In genomic region chr10:90830591-90831287, GRCm38 (mm10) we compare ENCODE assay signal across 10 mouse cellular contexts.
DNase-seq lines count a peak whose midpoint lies in the region; ATAC-seq lines count a peak whose summit lies in the region.
"Had no signal": no experiment of that assay in that cellular context is flagged by ENCODE, and none has a peak within 500 bp of the region (broad histone marks: within the 10 kb centered on the region; RNA-seq: fewer than 3 reads in every experiment).

No protein-coding gene starts in this region.

- DNase-seq in heart, adult 18-20 months, result no peak
- peak; percentile 29 to 39 for DNase-seq in frontal cortex, postnatal 14 days (ENCODE audit: low spot score in 2 of 2)
- DNase-seq in right cerebral cortex, postnatal 14 days, result peak; percentile 44
- DNase-seq in adrenal gland, postnatal 14 days, result no peak
- no peak for DNase-seq in adrenal gland, adult 18-20 months (ENCODE audit: low spot score in 2 of 2)
- DNase-seq: adrenal gland, postnatal 36 days; thymus, postnatal 36 days had no signal

- H3K4me3 ChIP-seq in heart, embryonic 15.5 days, result no peak overlapping the region
- H3K4me3 ChIP-seq in limb, embryonic 13.5 days, result peak overlapping the region; percentile 59

- no peaks in the 10 kb centered on the region for H3K9me3 ChIP-seq in heart, embryonic 15.5 days (replicated peaks)
- H3K9me3 ChIP-seq in limb, embryonic 13.5 days, result no peaks in the 10 kb centered on the region

- WGBS in heart, embryonic 15.5 days, result 5% methylated on average over 21 of the region's 21 CpGs
- WGBS in limb, embryonic 13.5 days, result 3% methylated on average over 21 of the region's 21 CpGs

- H3K4me2 ChIP-seq in heart, embryonic 15.5 days, result peak overlapping the region; percentile 91; the same call in 1 of the 2 replicates
- H3K4me2 ChIP-seq in limb, embryonic 13.5 days (replicated peaks), result 0 out of 2 replicates have a peak overlapping the region, but pooled peaks have one; percentile 95

- H3K9ac ChIP-seq in heart, embryonic 15.5 days, result no peak overlapping the region
- no peak overlapping the region for H3K9ac ChIP-seq in limb, embryonic 13.5 days

- no peak overlapping the region for H3K27ac ChIP-seq in heart, embryonic 15.5 days
- H3K27ac ChIP-seq in limb, embryonic 13.5 days, result no peak overlapping the region

- H3K4me1 ChIP-seq in heart, embryonic 15.5 days (replicated peaks), result peaks cover 12% of the 10 kb centered on the region
- H3K4me1 ChIP-seq in limb, embryonic 13.5 days, result peaks cover 4% of the 10 kb centered on the region; the same call in 1 of the 2 replicates

- no peak for ATAC-seq in heart, embryonic 15.5 days (replicated peaks; ENCODE audit: insufficient number of reproducible peaks, insufficient read depth, low FRiP score, low read depth)
- ATAC-seq in limb, embryonic 13.5 days (ENCODE audit: low FRiP score, low read depth), result no peak
- ATAC-seq in inflammation-experienced regulatory T-cells, adult 6 months, result no peak

- H3K27me3 ChIP-seq in heart, embryonic 15.5 days, result peaks cover 70% of the 10 kb centered on the region
- H3K27me3 ChIP-seq in limb, embryonic 13.5 days, result peaks cover 88% of the 10 kb centered on the region

- H3K36me3 ChIP-seq in heart, embryonic 15.5 days, result no peaks in the 10 kb centered on the region
- no peaks in the 10 kb centered on the region for H3K36me3 ChIP-seq in limb, embryonic 13.5 days

Comparison
In these comparisons a context has a peak if more than half of its experiments do, and no peak if none do; other contexts are left out.
1. DNase-seq: peak in frontal cortex, postnatal 14 days (2 of 2) and right cerebral cortex, postnatal 14 days (single experiment); none in heart, adult 18-20 months (0 of 2), adrenal gland, postnatal 14 days (single experiment) and adrenal gland, adult 18-20 months (0 of 2).